Mouse (Mus musculus) neural tube, embryonic 12.5 days (tissue): ENCODE data around the gene Dffa. TPM values are rescaled to one million over a fixed set of nuclear protein-coding genes. Genes with fewer than 3 reads are reported as not detected.
"Not testable (repeated sequence)": the region's sequence is repeated elsewhere in the genome, so short reads cannot be mapped to it uniquely, and the experiment has no call there.

ENCODE experiments used
- ATAC-seq: fragments of 200-750 bp; cut with Nextera tagmentation; 2 replicates; pipeline ENCODE4 v1.8.0; 2017; ENCODE audit warnings: low read depth, mild to moderate bottlenecking, moderate TSS enrichment, moderate library complexity; ENCODE audit not compliant: low FRiP score
- H3K27ac ChIP-seq: fragments of 300-500 bp; sonication (generic); 2 replicates; pipeline ENCODE4 v1.5.1; 2016
- H3K27me3 ChIP-seq: fragments of 300-500 bp; sonication (generic); replicated peaks from 2 replicates; pipeline ENCODE4 v1.6.1; 2016; ENCODE audit warnings: mild to moderate bottlenecking
- H3K36me3 ChIP-seq: fragments of 300-500 bp; sonication (generic); 2 replicates; pipeline ENCODE4 v1.6.1; 2016; ENCODE audit warnings: mild to moderate bottlenecking
- H3K4me1 ChIP-seq: fragments of 300-500 bp; sonication (generic); 2 replicates; pipeline ENCODE4 v1.6.1; 2016
- H3K4me2 ChIP-seq: fragments of 300-500 bp; sonication (generic); replicated peaks from 2 replicates; pipeline ENCODE4 v1.6.1; 2016; ENCODE audit warnings: mild to moderate bottlenecking
- H3K4me3 ChIP-seq: fragments of 300-500 bp; sonication (generic); 2 replicates; pipeline ENCODE4 v1.5.1; 2016
- H3K9ac ChIP-seq: fragments of 300-500 bp; sonication (generic); 2 replicates; pipeline ENCODE4 v1.6.1; 2016; ENCODE audit warnings: mild to moderate bottlenecking
- H3K9me3 ChIP-seq: fragments of 300-500 bp; sonication (generic); 2 replicates; pipeline ENCODE4 v1.6.1; 2016; ENCODE audit warnings: mild to moderate bottlenecking
- WGBS: fragments of 180-500 bp; shearing (Covaris S2); methylation state at CpG from one replicate; pipeline ENCODE4 v1.1.7; 2016; 5-methylcytosine and 5-hydroxymethylcytosine counted together
- polyA plus RNA-seq: library from polyadenylated mRNA; unstranded; fragments of >200 nt; fragmentation: Nextera tagmentation; extraction: Ambion mirVana; gene quantifications from 2 replicates; pipeline ENCODE4 v1.2.1, GENCODE M21; 2016

The Dffa gene
- polyA plus RNA-seq, 1 experiment from 2014 or later = 36.0 TPM

DNA sequence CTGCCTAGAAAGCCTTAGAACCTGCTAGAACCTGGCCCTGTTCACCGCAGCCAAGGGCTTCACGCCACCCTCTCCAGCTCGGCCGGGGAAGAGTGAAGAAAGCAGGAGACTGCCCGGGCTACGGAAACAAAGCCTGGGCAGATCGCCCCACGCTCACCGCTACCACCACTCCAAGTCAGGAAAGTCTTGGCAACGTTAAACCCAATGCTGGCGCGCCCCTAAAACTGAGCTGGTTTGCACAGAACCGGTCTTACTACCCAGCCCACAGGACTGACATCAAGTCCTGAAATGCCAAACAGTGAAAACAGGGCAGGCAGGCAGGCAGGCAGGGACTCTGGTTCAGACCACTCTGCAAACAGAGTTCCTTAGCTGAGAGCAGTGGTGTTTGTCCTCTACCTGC is 28.9 kb upstream of the Dffa start:
- no peak for ATAC-seq
- Histone ChIP-seq H3K36me3 (peaks cover 9% of the 10 kb centered on the region), H3K27ac (no peak overlapping the region), H3K4me2 (no peak overlapping the region), H3K4me3 (no peak overlapping the region), H3K9me3 (no peaks in the 10 kb centered on the region), H3K27me3 (no peaks in the 10 kb centered on the region), H3K9ac (no peak overlapping the region), H3K4me1 (peaks cover 10% of the 10 kb centered on the region; the same call in 1 of the 2 replicates)
- 97% methylated on average over 13 of the region's 13 CpGs for WGBS

DNA sequence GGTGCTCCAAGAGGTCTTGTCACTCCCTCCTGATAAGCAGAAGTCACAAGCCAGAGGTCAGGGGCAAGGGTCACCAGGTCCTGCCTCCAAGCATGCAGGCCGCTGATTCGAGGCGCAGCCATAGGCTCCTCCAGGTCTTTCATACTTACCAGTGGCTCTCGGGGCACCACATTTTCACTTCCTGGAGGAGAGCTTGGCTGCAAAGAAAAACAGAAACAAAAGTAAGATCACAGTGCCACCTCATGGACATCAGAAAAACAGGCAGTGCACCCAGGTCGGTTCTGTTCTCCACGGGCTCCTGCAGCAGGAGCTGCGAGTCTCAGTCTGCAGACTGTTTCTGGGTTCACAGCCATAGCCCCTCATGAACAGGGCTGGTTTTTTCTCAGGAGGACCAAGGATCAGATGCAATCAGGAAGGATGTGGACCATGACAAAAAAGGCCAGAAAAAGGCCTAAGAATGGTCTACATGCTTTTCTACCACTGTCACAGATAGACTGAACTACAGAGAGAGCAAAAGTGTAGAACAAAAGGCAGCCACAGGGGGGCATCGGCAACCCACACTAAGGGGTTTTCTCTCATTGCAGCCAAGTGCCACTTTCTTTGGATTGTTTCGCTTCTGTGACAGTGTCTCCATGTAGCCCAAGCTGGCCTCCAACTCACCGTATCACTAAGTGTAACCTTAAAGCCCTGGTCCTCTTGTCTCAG is 27.9 kb upstream of the Dffa start:
- Histone ChIP-seq H3K27me3 (no peaks in the 10 kb centered on the region), H3K9me3 (no peaks in the 10 kb centered on the region), H3K9ac (no peak overlapping the region), H3K4me3 (no peak overlapping the region), H3K4me1 (peaks cover 9% of the 10 kb centered on the region; the same call in 1 of the 2 replicates), H3K36me3 (peaks cover 9% of the 10 kb centered on the region), H3K4me2 (no peak overlapping the region), H3K27ac (no peak overlapping the region)
- WGBS = 28% methylated on average over 10 of the region's 10 CpGs
- ATAC-seq = peak; percentile 64

DNA sequence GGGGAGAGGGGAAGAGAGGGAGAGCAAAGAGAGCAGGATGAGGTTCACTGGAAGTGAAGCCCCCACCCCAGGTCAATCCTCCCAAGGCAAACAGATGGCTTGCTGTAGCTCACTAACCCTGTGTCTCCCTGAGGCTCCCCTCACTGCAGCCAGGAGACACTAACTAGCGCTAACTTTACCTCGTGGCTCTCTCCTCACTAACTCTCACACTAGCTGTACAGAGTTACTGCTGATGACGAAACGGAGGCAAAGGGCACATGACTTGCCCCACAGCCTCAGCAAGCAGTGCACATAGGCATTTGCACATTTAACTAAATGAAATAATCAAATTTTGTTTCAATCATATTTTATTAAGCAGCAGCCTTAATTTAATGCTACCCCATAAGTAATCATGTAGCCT is 25.7 kb upstream of the Dffa start:
- Histone ChIP-seq H3K36me3 (peaks cover 9% of the 10 kb centered on the region), H3K4me1 (peaks cover 12% of the 10 kb centered on the region; the same call in 1 of the 2 replicates), H3K4me3 (no peak overlapping the region), H3K9me3 (no peaks in the 10 kb centered on the region), H3K4me2 (no peak overlapping the region), H3K9ac (no peak overlapping the region), H3K27ac (no peak overlapping the region), H3K27me3 (no peaks in the 10 kb centered on the region)
- 54% methylated on average over 4 of the region's 4 CpGs for WGBS
- ATAC-seq = no peak

DNA sequence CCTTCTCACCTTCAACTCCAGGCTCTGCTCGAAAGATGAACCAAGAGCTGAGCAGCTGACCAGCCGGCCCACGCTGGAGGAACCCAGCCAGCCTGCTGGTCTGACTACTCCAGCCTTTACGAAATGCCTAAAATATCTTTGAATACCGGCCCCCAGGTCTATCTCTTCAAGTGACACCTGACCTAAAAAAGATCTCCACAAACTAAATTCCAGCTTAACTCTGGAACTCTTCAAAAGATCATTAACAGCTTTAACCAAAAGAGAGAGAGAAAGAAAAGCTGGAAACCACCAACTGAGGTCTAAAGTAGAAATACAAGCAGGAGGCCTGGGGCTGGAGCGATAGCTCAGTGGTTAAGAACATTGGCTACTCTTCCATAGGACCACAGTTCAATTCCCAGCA is 24.3 kb upstream of the Dffa start:
- H3K4me3 ChIP-seq = no peak overlapping the region
- H3K4me1 ChIP-seq = peaks cover 12% of the 10 kb centered on the region; the same call in 1 of the 2 replicates
- no peak for ATAC-seq
- H3K9me3 ChIP-seq = no peaks in the 10 kb centered on the region
- H3K4me2 ChIP-seq = no peak overlapping the region
- H3K36me3 ChIP-seq = peaks cover 6% of the 10 kb centered on the region
- H3K9ac ChIP-seq = no peak overlapping the region
- no peaks in the 10 kb centered on the region for H3K27me3 ChIP-seq
- H3K27ac ChIP-seq = no peak overlapping the region
- 88% methylated on average over 6 of the region's 6 CpGs for WGBS

DNA sequence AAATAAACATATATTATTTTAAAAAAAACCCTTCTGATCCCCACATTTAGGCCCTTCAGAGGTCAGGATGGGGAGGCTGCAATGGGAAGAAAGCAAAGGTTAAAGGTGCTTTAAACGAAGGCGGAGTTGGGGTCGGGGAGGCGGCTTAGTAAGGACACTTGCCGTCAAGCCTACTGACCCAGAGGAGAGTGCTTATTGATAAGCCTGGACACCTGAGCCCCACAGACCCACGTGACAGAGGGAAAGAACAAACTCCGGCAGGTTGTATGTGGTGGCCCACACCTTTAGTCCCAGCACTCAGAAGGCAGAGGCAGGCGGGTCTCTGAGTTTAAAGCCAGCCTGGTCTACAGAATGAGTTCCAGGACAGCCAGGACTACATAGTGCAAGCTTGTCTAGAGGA is 23.8 kb upstream of the Dffa start:
- Histone ChIP-seq H3K4me2 (no peak overlapping the region), H3K4me1 (peaks cover 12% of the 10 kb centered on the region; the same call in 1 of the 2 replicates), H3K9ac (no peak overlapping the region), H3K4me3 (no peak overlapping the region), H3K36me3 (peaks cover 5% of the 10 kb centered on the region; the same call in 1 of the 2 replicates), H3K27me3 (no peaks in the 10 kb centered on the region), H3K27ac (no peak overlapping the region), H3K9me3 (no peaks in the 10 kb centered on the region)
- ATAC-seq = no peak
- WGBS = 93% methylated on average over 8 of the region's 8 CpGs

- Histone ChIP-seq H3K4me3 (no peak overlapping the region), H3K27me3 (no peaks in the 10 kb centered on the region), H3K4me1 (peaks cover 5% of the 10 kb centered on the region; the same call in 1 of the 2 replicates), H3K4me2 (no peak overlapping the region), H3K9ac (no peak overlapping the region), H3K9me3 (no peaks in the 10 kb centered on the region), H3K27ac (no peak overlapping the region), H3K36me3 (no peaks in the 10 kb centered on the region)
- WGBS = 82% methylated on average over 17 of the region's 17 CpGs
- no peak for ATAC-seq
These were observed 22.4 kb upstream of the Dffa start for GRCm38 (mm10) chr4:149081528-149081927.

- H3K4me2 ChIP-seq = no peak overlapping the region
- H3K9me3 ChIP-seq = no peaks in the 10 kb centered on the region
- 0 out of 2 replicates have a peak, but pooled peaks cover 3% of the 10 kb centered on the region for H3K4me1 ChIP-seq
- H3K4me3 ChIP-seq = no peak overlapping the region
- no peak for ATAC-seq
- no peaks in the 10 kb centered on the region for H3K27me3 ChIP-seq
- no peak overlapping the region for H3K9ac ChIP-seq
- no peak overlapping the region for H3K27ac ChIP-seq
- WGBS = 85% methylated on average over 5 of the region's 5 CpGs
- no peaks in the 10 kb centered on the region for H3K36me3 ChIP-seq
These were observed 18.6 kb upstream of the Dffa start for GRCm38 (mm10) chr4:149085381-149085780.

- H3K9ac ChIP-seq = no peak overlapping the region
- no peaks in the 10 kb centered on the region for H3K27me3 ChIP-seq
- H3K4me1 ChIP-seq = no peaks in the 10 kb centered on the region
- H3K27ac ChIP-seq = no peak overlapping the region
- H3K4me3 ChIP-seq = no peak overlapping the region
- H3K9me3 ChIP-seq = no peaks in the 10 kb centered on the region
- H3K4me2 ChIP-seq = no peak overlapping the region
- 84% methylated on average over 8 of the region's 8 CpGs for WGBS
- H3K36me3 ChIP-seq = peaks cover 11% of the 10 kb centered on the region; the same call in 1 of the 2 replicates
- no peak for ATAC-seq
These were observed 12.6 kb upstream of the Dffa start for GRCm38 (mm10) chr4:149091364-149091763.

- peak overlapping the region; percentile 93; the same call in 1 of the 2 replicates for H3K4me2 ChIP-seq
- peaks cover 5% of the 10 kb centered on the region; the same call in 1 of the 2 replicates for H3K36me3 ChIP-seq
- 92% methylated on average over 3 of the region's 3 CpGs for WGBS
- H3K9me3 ChIP-seq = no peaks in the 10 kb centered on the region
- H3K4me1 ChIP-seq = peaks cover 16% of the 10 kb centered on the region
- no peak overlapping the region for H3K9ac ChIP-seq
- no peak overlapping the region for H3K4me3 ChIP-seq
- H3K27me3 ChIP-seq = no peaks in the 10 kb centered on the region
- ATAC-seq = no peak
- H3K27ac ChIP-seq = no peak overlapping the region
These were observed 6.0 kb upstream of the Dffa start for GRCm38 (mm10) chr4:149097956-149098355.

DNA sequence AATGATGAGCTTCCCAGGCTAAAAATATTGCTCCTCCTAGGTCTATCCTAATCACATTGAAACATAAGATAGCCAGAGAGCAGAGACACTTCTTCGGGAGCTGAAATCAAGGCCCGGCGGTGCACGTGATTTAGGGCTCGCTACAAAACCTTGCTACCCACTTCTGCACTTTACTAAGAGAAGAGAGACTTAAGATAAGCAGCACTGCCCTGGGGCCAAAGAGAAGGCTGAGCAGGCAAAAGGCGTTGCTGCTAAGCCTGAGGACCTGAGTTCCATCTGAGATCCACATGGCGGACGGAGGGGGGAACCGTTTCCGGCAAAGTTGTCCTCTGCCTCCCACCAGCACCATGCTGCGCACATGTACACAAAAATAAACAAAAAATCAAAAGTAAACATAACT is 5.4 kb upstream of the Dffa start:
- 28% methylated on average over 11 of the region's 11 CpGs for WGBS
- Histone ChIP-seq H3K9me3 (no peaks in the 10 kb centered on the region), H3K4me3 (peak overlapping the region; percentile 96), H3K36me3 (no peaks in the 10 kb centered on the region; the same call in 1 of the 2 replicates), H3K27ac (no peak overlapping the region), H3K9ac (peak overlapping the region; percentile 89), H3K4me2 (peak overlapping the region; percentile 93), H3K27me3 (no peaks in the 10 kb centered on the region), H3K4me1 (peaks cover 16% of the 10 kb centered on the region)
- no peak for ATAC-seq

- Histone ChIP-seq H3K4me3 (peak within 1 kb of the TSS; percentile 96), H3K9me3 (no peaks in the 10 kb centered on the region), H3K4me1 (peaks cover 19% of the 10 kb centered on the region), H3K27ac (peak within 1 kb of the TSS; percentile 27; the same call in 1 of the 2 replicates), H3K36me3 (no peaks in the 10 kb centered on the region; the same call in 1 of the 2 replicates), H3K27me3 (no peaks in the 10 kb centered on the region), H3K4me2 (peak within 1 kb of the TSS; percentile 93), H3K9ac (peak within 1 kb of the TSS; percentile 89)
- WGBS = under 1% methylated on average over 50 of the region's 50 CpGs
- peak; percentile 78 for ATAC-seq
These were observed 4.5 kb upstream of the Dffa start, which contains the start of gene Pex14 for GRCm38 (mm10) chr4:149099369-149100017. Gene Pex14 (minus strand): TSS chr4:149099876.

DNA sequence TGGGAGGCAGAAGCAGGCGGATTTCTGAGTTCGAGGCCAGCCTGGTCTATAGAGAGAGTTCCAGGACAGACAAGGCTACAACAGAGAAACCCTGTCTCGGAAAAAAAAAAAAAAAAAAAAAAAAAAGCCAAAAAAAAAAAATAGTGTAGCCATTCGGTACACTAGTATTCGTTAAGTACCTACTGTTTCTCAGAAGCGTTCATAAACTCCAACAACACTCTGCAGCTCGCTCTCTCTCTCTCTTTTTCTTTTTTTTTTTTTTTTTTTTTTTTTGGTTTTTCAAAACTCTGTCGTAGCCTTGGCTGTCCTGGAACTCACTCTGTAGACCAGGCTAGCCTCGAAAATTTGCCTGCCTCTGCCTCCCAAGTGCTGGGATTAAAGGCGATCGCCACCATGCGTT is 3.5 kb upstream of the Dffa start:
- not testable (repeated sequence) for H3K27me3 ChIP-seq, ATAC-seq, H3K9ac ChIP-seq, H3K4me2 ChIP-seq, H3K36me3 ChIP-seq, H3K4me3 ChIP-seq, H3K9me3 ChIP-seq, H3K27ac ChIP-seq
- peaks cover 24% of the 10 kb centered on the region for H3K4me1 ChIP-seq
- 89% methylated on average over 12 of the region's 12 CpGs for WGBS
